Mouse (Mus musculus): Measurements from ENCODE around the gene Nfkbiz. TPM values are rescaled to one million over a fixed set of nuclear protein-coding genes. Genes with fewer than 3 reads are reported as not detected.
"Not testable (repeated sequence)": the region's sequence is repeated elsewhere in the genome, so short reads cannot be mapped to it uniquely, and the experiment has no call there.

The Nfkbiz gene
- polyA plus RNA-seq, 1 experiment from 2014 or later, result 5.3 TPM

DNA sequence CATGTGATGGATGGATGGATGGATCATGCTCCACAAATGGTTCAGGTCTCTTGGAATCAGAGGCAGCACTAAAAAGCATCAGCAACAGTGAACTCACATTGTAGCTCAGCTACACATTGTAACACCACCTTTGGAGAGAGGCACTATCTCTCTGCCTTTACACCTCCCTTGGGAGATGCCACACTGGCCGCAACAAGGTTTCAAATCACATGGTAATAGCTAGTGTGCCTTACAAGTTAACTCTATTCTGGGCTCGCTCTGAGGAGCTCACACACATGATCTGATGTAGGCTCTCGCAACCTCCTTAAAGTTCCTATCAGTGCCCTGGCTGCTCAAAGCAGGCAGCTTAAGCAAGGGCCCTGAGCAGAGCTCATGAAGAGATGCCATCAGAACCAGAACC is 11.8 kb upstream of the Nfkbiz start:
- no peak for ATAC-seq (ENCODE audit: insufficient number of reproducible peaks, insufficient read depth, low FRiP score, low TSS enrichment, low read depth)
- H3K4me3 ChIP-seq, result no peak overlapping the region
- no peak overlapping the region for H3K9ac ChIP-seq
- no peak overlapping the region for H3K27ac ChIP-seq
- no peaks in the 10 kb centered on the region for H3K9me3 ChIP-seq
- no peaks in the 10 kb centered on the region for H3K4me1 ChIP-seq
- 68% methylated on average over 3 of the region's 3 CpGs for WGBS
- H3K4me2 ChIP-seq, result no peak overlapping the region
- H3K36me3 ChIP-seq, result peaks cover 5% of the 10 kb centered on the region; the same call in 1 of the 2 replicates
- no peaks in the 10 kb centered on the region for H3K27me3 ChIP-seq

DNA sequence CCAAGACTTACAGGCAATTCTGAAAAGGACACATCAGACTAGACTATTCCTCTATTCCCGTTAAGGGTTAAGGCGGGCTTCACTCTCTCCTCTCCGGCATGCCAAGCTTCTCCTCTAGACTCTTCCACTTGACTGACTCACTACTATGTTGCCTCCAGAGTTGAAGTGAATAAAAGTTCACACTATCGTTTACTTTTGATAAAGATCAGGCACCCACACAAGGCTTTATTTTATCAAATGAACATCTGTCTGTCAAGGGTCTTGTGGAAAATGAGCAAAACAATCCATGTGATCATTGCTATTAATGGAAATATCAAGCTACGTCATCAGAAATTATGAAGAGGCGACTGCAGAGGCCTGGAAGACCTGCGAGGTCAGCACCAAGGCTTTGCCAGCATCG is 9.0 kb upstream of the Nfkbiz start:
- no peak for ATAC-seq (ENCODE audit: insufficient number of reproducible peaks, insufficient read depth, low FRiP score, low TSS enrichment, low read depth)
- Histone ChIP-seq H3K27ac (no peak overlapping the region), H3K9ac (no peak overlapping the region), H3K27me3 (no peaks in the 10 kb centered on the region), H3K9me3 (peaks cover 5% of the 10 kb centered on the region), H3K36me3 (peaks cover 16% of the 10 kb centered on the region), H3K4me3 (no peak overlapping the region), H3K4me2 (no peak overlapping the region), H3K4me1 (no peaks in the 10 kb centered on the region)
- 80% methylated on average over 8 of the region's 8 CpGs for WGBS

DNA sequence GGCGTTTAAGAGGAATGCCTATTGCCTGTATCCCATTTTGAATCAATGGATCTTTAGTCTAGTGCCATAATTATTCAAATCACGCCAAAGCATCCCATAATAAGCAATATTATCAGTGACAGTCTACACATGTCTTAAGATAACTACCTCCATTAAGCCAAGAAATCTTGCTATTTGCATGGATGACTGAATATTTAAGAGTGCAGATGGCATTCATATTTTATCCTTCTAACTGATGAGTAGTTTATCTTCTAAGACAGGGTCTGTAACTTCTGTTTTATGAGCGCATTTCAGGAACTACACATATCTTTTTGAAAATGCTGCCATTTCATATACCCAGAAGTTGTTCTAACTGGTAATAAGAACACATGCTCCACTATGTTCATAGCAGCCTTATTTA is 6.1 kb upstream of the Nfkbiz start:
- WGBS, result 95% methylated on average over 3 of the region's 3 CpGs
- no peak for ATAC-seq (ENCODE audit: insufficient number of reproducible peaks, insufficient read depth, low FRiP score, low TSS enrichment, low read depth)
- no peak overlapping the region for H3K27ac ChIP-seq

DNA sequence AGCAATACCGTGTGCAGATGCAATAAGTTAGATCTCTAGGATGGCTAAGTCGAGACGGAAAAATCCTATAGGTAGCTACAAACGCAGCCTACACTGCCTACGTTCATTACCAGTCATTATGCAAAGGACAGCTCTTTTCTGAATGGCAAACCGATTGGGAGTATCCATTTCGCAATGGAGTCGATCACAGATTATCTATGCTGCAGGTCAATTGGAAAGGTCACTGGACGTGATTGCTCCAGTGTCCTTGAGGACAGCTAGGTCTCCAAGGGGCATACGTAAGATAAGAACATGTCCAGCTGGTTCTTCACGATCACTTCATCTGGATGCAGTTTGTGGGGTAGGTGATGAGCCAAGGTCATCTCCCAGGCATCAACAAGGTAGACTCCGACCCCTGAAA is 5.2 kb upstream of the Nfkbiz start:
- Histone ChIP-seq H3K4me3 (no peak overlapping the region), H3K4me1 (no peaks in the 10 kb centered on the region), H3K36me3 (peaks cover 10% of the 10 kb centered on the region), H3K9me3 (peaks cover 5% of the 10 kb centered on the region), H3K4me2 (no peak overlapping the region), H3K9ac (no peak overlapping the region), H3K27ac (no peak overlapping the region), H3K27me3 (no peaks in the 10 kb centered on the region)
- WGBS, result 91% methylated on average over 12 of the region's 12 CpGs
- no peak for ATAC-seq (ENCODE audit: insufficient number of reproducible peaks, insufficient read depth, low FRiP score, low TSS enrichment, low read depth)

More for the DNA sequence above, 6.1 kb upstream of the Nfkbiz start:
- H3K4me1 ChIP-seq, result no peaks in the 10 kb centered on the region
- H3K9me3 ChIP-seq, result peaks cover 5% of the 10 kb centered on the region
- no peaks in the 10 kb centered on the region for H3K27me3 ChIP-seq
- no peak overlapping the region for H3K9ac ChIP-seq
- H3K4me2 ChIP-seq, result no peak overlapping the region
- peaks cover 16% of the 10 kb centered on the region for H3K36me3 ChIP-seq
- H3K4me3 ChIP-seq, result no peak overlapping the region

DNA sequence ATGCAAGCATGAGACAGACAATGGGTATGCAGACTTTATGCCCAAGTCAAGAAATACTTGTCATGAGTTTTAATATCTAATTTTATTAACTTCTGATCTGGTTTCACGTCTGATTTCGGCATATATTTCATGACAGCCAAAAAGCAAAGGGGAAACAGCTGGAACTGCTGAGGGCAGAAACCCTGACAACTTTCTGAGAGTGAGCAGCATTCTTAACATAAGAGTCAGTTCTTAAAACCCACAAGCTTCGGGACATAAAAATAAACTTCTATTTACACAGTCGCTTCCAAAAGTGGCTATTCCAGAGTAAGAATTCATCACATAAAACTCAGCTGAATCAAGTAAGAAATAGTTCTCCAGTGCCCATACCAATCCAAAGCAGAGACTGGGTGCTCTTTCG is 4.4 kb upstream of the Nfkbiz start:
- peaks cover 10% of the 10 kb centered on the region for H3K36me3 ChIP-seq
- no peak overlapping the region for H3K4me2 ChIP-seq
- peaks cover 5% of the 10 kb centered on the region for H3K9me3 ChIP-seq
- H3K4me3 ChIP-seq, result no peak overlapping the region
- no peak overlapping the region for H3K27ac ChIP-seq
- ATAC-seq (ENCODE audit: insufficient number of reproducible peaks, insufficient read depth, low FRiP score, low TSS enrichment, low read depth), result no peak
- no peak overlapping the region for H3K9ac ChIP-seq
- no peaks in the 10 kb centered on the region for H3K27me3 ChIP-seq
- H3K4me1 ChIP-seq, result 0 out of 2 replicates have a peak, but pooled peaks cover 1% of the 10 kb centered on the region
- WGBS, result 67% methylated on average over 5 of the region's 5 CpGs

DNA sequence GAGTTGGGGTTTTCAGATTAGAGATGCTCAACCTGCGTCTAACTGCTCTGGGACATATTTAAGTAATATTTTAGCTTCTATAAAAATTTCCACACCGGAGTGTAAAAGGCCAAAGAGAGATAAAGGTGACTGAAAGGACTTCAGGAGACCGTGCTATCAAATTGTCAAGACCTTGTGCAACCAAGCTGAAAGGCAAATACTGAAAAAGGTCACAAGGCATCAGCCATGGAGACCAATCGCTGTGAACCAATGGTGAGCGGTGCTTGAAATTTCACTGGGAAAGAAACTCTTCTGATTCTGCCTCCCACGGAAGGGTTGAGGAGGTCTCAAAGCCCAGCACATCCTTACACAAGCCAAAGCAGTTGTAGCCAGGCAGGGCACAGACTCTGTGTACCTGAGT is 2.8 kb upstream of the Nfkbiz start:
- Histone ChIP-seq H3K27me3 (no peaks in the 10 kb centered on the region), H3K9me3 (peaks cover 5% of the 10 kb centered on the region), H3K27ac (no peak overlapping the region), H3K4me1 (0 out of 2 replicates have a peak, but pooled peaks cover 3% of the 10 kb centered on the region), H3K9ac (no peak overlapping the region), H3K4me3 (no peak overlapping the region), H3K36me3 (peaks cover 10% of the 10 kb centered on the region), H3K4me2 (no peak overlapping the region)
- 92% methylated on average over 6 of the region's 6 CpGs for WGBS
- no peak for ATAC-seq (ENCODE audit: insufficient number of reproducible peaks, insufficient read depth, low FRiP score, low TSS enrichment, low read depth)

DNA sequence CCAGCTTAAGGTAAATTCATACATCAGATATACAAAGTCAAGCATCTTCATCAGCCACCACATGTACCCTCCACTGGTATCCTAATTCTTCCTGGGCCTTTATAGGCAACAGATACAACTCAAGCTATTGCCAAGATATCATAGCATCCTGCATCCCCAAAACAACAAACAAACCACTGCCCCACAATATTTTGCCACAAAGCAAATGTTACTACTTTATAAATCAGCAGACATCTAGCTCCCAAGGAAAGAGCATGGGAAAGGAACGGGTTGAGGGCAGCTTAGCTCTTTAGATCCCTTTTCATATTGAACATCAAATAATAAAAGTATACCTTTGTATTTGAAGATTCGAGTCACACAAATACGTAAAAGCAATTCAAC is 580 bp downstream of the Nfkbiz start:
- H3K4me3 ChIP-seq, result peak overlapping the region; percentile 66
- no peak for ATAC-seq (ENCODE audit: insufficient number of reproducible peaks, insufficient read depth, low FRiP score, low TSS enrichment, low read depth)
- peak overlapping the region; percentile 82; the same call in 1 of the 2 replicates for H3K27ac ChIP-seq
- no peaks in the 10 kb centered on the region for H3K9me3 ChIP-seq
- no peaks in the 10 kb centered on the region for H3K27me3 ChIP-seq
- peak overlapping the region; percentile 80 for H3K9ac ChIP-seq
- 0 out of 2 replicates have a peak, but pooled peaks cover 3% of the 10 kb centered on the region for H3K4me1 ChIP-seq
- WGBS, result 8% methylated on average over 3 of the region's 3 CpGs
- peak overlapping the region; percentile 71 for H3K4me2 ChIP-seq
- H3K36me3 ChIP-seq, result no peaks in the 10 kb centered on the region

DNA sequence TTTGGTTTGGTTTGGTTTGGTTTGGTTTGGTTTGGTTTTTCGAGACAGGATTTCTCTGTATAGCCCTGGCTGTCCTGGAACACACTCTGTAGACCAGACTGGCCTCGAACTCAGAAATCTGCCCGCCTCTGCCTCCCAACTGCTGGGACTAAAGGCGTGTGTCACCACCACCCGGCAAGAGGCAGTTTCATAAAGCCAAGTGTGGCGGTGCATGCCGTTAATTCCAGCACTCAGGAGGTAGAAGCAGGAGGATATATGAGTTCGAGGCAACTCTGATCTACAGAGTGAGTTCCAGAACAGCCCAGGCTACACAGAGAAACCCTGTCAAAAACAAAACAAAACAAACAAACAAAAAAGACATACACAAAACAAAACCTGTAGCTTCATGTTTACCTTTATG is 1.0 kb downstream of the Nfkbiz start:
- H3K9me3 ChIP-seq; H3K27me3 ChIP-seq; H3K9ac ChIP-seq; H3K4me1 ChIP-seq; H3K36me3 ChIP-seq; ATAC-seq (ENCODE audit: insufficient number of reproducible peaks, insufficient read depth, low FRiP score, low TSS enrichment, low read depth); H3K27ac ChIP-seq: not testable (repeated sequence)
- 95% methylated on average over 8 of the region's 8 CpGs for WGBS
- H3K4me2 ChIP-seq, result peak overlapping the region; percentile 71
- H3K4me3 ChIP-seq, result peak overlapping the region; percentile 66

DNA sequence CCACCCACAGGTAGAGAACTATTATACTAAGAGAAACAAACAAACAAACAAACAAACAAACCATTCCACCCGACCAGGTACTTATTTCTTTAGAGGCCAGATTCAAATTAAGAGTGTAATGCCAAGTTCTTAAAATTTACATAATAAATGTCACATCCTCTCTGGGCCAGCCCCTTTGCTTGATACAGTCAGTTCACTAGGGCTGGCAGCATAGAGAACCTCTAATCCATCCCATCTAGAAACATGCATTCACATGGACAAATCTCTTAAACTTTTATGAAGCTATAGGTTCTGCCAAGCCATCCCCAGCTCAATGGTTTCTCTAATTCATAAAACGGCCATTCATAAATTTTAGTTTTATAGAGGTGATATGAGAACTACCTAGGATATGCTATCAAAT is 1.5 kb downstream of the Nfkbiz start:
- no peaks in the 10 kb centered on the region for H3K27me3 ChIP-seq
- ATAC-seq (ENCODE audit: insufficient number of reproducible peaks, insufficient read depth, low FRiP score, low TSS enrichment, low read depth), result no peak
- no peak overlapping the region for H3K27ac ChIP-seq
- no peak overlapping the region for H3K9ac ChIP-seq
- no peaks in the 10 kb centered on the region for H3K36me3 ChIP-seq
- no peaks in the 10 kb centered on the region for H3K9me3 ChIP-seq
- no peak overlapping the region for H3K4me3 ChIP-seq
- 0 out of 2 replicates have a peak, but pooled peaks cover 3% of the 10 kb centered on the region for H3K4me1 ChIP-seq
- no peak overlapping the region for H3K4me2 ChIP-seq
- WGBS, result 72% methylated on average over 2 of the region's 2 CpGs

DNA sequence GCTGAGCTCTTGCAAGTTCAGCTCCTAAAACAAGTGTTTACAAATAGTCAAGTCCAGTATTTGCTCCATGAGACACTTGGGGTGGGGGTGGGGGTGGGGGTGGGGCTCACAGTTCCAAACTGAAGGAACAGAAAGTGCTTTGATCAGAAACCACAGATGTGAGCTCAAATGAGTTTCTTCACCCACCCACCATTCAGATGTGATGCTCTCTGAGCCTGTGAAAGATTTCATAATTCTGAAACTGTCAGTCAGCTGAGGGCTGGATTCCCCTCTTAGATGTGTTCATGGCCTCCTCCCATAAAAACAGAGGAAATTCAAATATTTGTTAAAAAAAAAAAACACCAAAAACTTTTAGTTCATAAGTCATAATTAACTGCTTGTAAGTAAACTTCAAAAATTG is 2.9 kb downstream of the Nfkbiz start:
- H3K4me1 ChIP-seq, result 0 out of 2 replicates have a peak, but pooled peaks cover 3% of the 10 kb centered on the region
- no peak for ATAC-seq (ENCODE audit: insufficient number of reproducible peaks, insufficient read depth, low FRiP score, low TSS enrichment, low read depth)
- H3K4me3 ChIP-seq, result no peak overlapping the region
- H3K36me3 ChIP-seq, result no peaks in the 10 kb centered on the region
- no peaks in the 10 kb centered on the region for H3K27me3 ChIP-seq
- no peaks in the 10 kb centered on the region for H3K9me3 ChIP-seq
- H3K9ac ChIP-seq, result no peak overlapping the region
- H3K4me2 ChIP-seq, result no peak overlapping the region
- H3K27ac ChIP-seq, result no peak overlapping the region

DNA sequence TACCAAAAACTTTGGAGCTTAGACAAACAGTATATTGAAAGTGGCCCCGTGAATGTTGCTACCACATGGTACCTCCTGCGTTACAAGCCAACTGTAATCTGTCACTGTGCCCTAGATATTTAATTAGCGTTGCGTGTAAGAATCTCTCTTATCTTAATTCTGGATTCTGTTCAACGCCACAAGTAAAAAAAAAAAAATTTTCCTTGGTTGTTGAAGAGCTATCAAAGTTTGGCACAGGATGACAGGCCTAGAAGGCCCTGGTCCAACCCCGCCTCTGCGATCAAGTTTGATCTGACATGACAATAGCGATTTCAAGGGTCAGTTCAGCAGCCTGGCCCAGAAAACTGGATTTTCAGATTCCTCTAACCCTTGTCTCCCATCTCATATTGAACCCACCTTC is 6.1 kb downstream of the Nfkbiz start:
- Histone ChIP-seq H3K4me3 (no peak overlapping the region), H3K27me3 (no peaks in the 10 kb centered on the region), H3K36me3 (no peaks in the 10 kb centered on the region), H3K9ac (no peak overlapping the region), H3K27ac (no peak overlapping the region), H3K4me2 (no peak overlapping the region), H3K9me3 (no peaks in the 10 kb centered on the region), H3K4me1 (no peaks in the 10 kb centered on the region)
- ATAC-seq (ENCODE audit: insufficient number of reproducible peaks, insufficient read depth, low FRiP score, low TSS enrichment, low read depth), result no peak
- 92% methylated on average over 8 of the region's 8 CpGs for WGBS

DNA sequence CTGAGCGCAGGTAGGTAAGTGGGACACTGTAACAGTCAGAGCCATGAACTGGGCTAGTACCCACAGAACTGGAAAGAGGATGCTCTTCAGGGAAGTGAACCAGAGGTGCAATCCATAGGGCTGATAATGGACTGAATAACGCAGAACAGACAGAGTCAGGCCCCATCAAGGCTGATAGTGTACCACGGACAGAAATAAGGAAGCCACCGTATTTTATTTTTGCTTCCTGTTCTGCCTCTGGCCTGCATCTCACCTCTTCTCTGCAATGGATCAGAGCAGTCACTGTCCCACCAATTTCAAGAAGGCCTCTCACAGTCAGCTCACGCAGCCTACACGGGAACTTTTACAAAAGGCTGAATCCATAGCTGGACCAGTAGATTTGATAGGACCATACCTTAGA is 6.7 kb downstream of the Nfkbiz start:
- no peak for ATAC-seq (ENCODE audit: insufficient number of reproducible peaks, insufficient read depth, low FRiP score, low TSS enrichment, low read depth)
- H3K4me2 ChIP-seq, result no peak overlapping the region
- H3K27ac ChIP-seq, result no peak overlapping the region
- H3K9me3 ChIP-seq, result no peaks in the 10 kb centered on the region
- H3K36me3 ChIP-seq, result no peaks in the 10 kb centered on the region
- 89% methylated on average over 6 of the region's 6 CpGs for WGBS
- H3K27me3 ChIP-seq, result no peaks in the 10 kb centered on the region
- H3K4me3 ChIP-seq, result no peak overlapping the region
- no peaks in the 10 kb centered on the region for H3K4me1 ChIP-seq
- no peak overlapping the region for H3K9ac ChIP-seq

DNA sequence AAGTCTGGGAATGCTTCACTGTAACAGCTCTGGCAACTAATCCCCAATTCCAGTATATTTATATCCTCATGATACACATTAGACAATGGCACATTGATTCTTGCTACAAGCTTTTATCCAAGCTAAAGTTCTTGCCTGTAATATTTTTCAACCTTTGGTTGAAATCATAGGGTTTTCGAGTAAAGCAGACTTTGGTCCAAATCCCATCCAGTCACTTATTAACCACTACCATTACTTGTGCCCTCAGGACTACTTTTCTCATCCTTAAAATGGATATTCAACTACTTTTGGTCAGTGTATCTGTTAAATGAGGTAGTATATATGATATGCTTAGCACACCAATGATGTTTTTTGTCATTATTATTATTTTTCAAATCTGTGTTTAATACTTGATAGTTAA is 7.2 kb downstream of the Nfkbiz start:
- no peak for ATAC-seq (ENCODE audit: insufficient number of reproducible peaks, insufficient read depth, low FRiP score, low TSS enrichment, low read depth)
- Histone ChIP-seq H3K4me1 (no peaks in the 10 kb centered on the region), H3K9me3 (no peaks in the 10 kb centered on the region), H3K36me3 (no peaks in the 10 kb centered on the region), H3K27ac (no peak overlapping the region), H3K27me3 (no peaks in the 10 kb centered on the region), H3K4me2 (no peak overlapping the region), H3K4me3 (no peak overlapping the region), H3K9ac (no peak overlapping the region)
- 88% methylated on average over 1 of the region's 1 CpGs for WGBS
